Mouse (Mus musculus) kidney, adult 2 months (tissue): ENCODE measurements around the gene Cacfd1.

Experiments used
- CTCF ChIP-seq: fragments of 200-500 bp; conservative IDR thresholded peaks from 2 replicates; pipeline ENCODE4 v1.5.1; 2011; ENCODE audit warnings: low read depth, mild to moderate bottlenecking, control low read depth, low read length, moderate library complexity, mixed read lengths; ENCODE audit not compliant: insufficient read depth, insufficient read length
- POLR2A ChIP-seq: fragments of 200-500 bp; IDR thresholded peaks from one replicate; pipeline ENCODE4 v1.6.1; 2011; ENCODE audit warnings: low read depth, low read length, control low read depth

DNA sequence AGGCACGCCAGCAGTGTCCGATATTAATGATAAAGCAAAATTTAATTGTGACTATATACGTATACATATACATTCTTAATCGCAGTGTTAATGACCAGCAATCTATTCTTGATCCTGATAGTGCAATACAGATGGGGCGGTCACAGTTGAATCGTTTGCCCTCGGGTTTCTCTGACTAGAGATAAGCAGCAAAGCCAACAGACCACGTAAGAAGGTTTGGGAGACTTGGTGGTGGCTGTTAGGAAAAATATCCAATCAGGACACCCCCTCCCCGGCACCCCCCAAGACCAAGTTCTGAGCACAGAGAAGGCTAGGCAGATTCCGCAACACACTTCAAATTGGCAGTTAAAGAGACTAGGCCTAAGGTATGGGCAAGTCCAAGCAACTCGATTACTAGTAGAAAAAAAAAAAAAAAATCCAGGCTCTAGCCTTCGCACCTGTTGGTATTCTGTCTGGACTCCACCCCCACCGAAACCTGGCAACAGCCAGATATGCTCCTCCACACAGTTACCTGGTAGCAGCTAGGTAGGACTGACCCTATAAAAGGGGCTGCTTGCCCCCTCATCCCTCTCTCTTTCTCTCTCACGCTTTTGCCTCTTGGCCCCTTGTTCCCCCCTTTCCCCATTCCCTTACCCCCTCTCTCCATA, 44.9 kb upstream of the Cacfd1 start:
- no peak for TF ChIP-seq CTCF
- TF ChIP-seq POLR2A = no peak
